Mouse (Mus musculus): ENCODE results near the gene Mdfic.

Mdfic gene

GRCm38 (mm10) chr6:15792680-15793601, 72.5 kb downstream of the Mdfic start:
- no peak for DNase-seq (ENCODE audit: low read depth in 2 of 2, low spot score in 2 of 2)

GRCm38 (mm10) chr6:15793602-15794345, 73.3 kb downstream of the Mdfic start:
- no peak for DNase-seq (ENCODE audit: low read depth in 2 of 2, low spot score in 2 of 2)

- no peak for DNase-seq (ENCODE audit: low read depth in 2 of 2, low spot score in 2 of 2)
Observed at GRCm38 (mm10) chr6:15794801-15795200, 74.3 kb downstream of the Mdfic start.

GRCm38 (mm10) chr6:15807382-15807781, 86.9 kb downstream of the Mdfic start:
- DNase-seq (ENCODE audit: low read depth in 2 of 2, low spot score in 2 of 2), result no peak

- DNase-seq (ENCODE audit: low read depth in 2 of 2, low spot score in 2 of 2), result no peak
Observed at GRCm38 (mm10) chr6:15825236-15825635, 104.8 kb downstream of the Mdfic start.

- no peak for DNase-seq (ENCODE audit: low read depth in 2 of 2, low spot score in 2 of 2)
Observed at GRCm38 (mm10) chr6:15829812-15830211, 109.4 kb downstream of the Mdfic start.

GRCm38 (mm10) chr6:15830651-15831050, 110.2 kb downstream of the Mdfic start:
- DNase-seq (ENCODE audit: low read depth in 2 of 2, low spot score in 2 of 2), result no peak

GRCm38 (mm10) chr6:15837695-15838094, 117.2 kb downstream of the Mdfic start:
- DNase-seq (ENCODE audit: low read depth in 2 of 2, low spot score in 2 of 2), result no peak

- no peak for DNase-seq (ENCODE audit: low read depth in 2 of 2, low spot score in 2 of 2)
Observed at GRCm38 (mm10) chr6:15839831-15840230, 119.4 kb downstream of the Mdfic start.

GRCm38 (mm10) chr6:15840429-15840828, 120.0 kb downstream of the Mdfic start:
- no peak for DNase-seq (ENCODE audit: low read depth in 2 of 2, low spot score in 2 of 2)

- DNase-seq (ENCODE audit: low read depth in 2 of 2, low spot score in 2 of 2), result no peak
Observed at GRCm38 (mm10) chr6:15841476-15842209, 121.2 kb downstream of the Mdfic start.

GRCm38 (mm10) chr6:15843295-15843694, 122.8 kb downstream of the Mdfic start:
- no peak for DNase-seq (ENCODE audit: low read depth in 2 of 2, low spot score in 2 of 2)

GRCm38 (mm10) chr6:15845711-15846342, 125.4 kb downstream of the Mdfic start:
- DNase-seq (ENCODE audit: low read depth in 2 of 2, low spot score in 2 of 2), result no peak

Data from CD8-positive naive resting alpha-beta T cell, adult 2 months (primary cell).